Mouse (Mus musculus): ENCODE measurements around the gene Hdgf.
"Not testable (repeated sequence)": the region's sequence is repeated elsewhere in the genome, so short reads cannot be mapped to it uniquely, and the experiment has no call there.

- not testable (repeated sequence) for TF ChIP-seq POLR2A (IDR thresholded peaks at IDR 0.05; ENCODE audit: control insufficient read depth, low read depth, low read length); CTCF (IDR thresholded peaks at IDR 0.05; ENCODE audit: control insufficient read depth, insufficient read depth, insufficient replicate concordance, low read depth, low read length)
These were observed 18.7 kb upstream of the Hdgf start for GRCm38 (mm10) chr3:87887400-87887799.
